Mouse (Mus musculus): ENCODE results near the gene Loxl1. TPM values are rescaled to one million over a fixed set of nuclear protein-coding genes. Genes with fewer than 3 reads are reported as not detected.

Loxl1 gene
- total RNA-seq, 2 experiments from 2014 or later: 3.5 to 3.9 TPM

GRCm38 (mm10) chr9:58248746-58249413 lies 64.1 kb downstream of the Loxl1 start:
- DNase-seq: no peak

- DNase-seq: peak; percentile 75 to 81
These were observed 65.8 kb downstream of the Loxl1 start for GRCm38 (mm10) chr9:58247064-58247759.

- no peak for DNase-seq
These were observed 66.8 kb downstream of the Loxl1 start for GRCm38 (mm10) chr9:58246083-58246591.

- no peak for DNase-seq
These were observed 69.3 kb downstream of the Loxl1 start for GRCm38 (mm10) chr9:58243696-58244095.

GRCm38 (mm10) chr9:58242696-58243095 lies 70.3 kb downstream of the Loxl1 start:
- DNase-seq: no peak

- DNase-seq: no peak
These were observed 71.1 kb downstream of the Loxl1 start for GRCm38 (mm10) chr9:58241780-58242485.

Other genes with a start within 250 kb of the Loxl1 start
- gene Stra6, start 249.4 kb downstream of the Loxl1 start, total RNA-seq (2021): 10 to 100 TPM; 11.4 to 13.3 TPM
- under 1 TPM; 0.30 to 0.73 TPM for gene Ccdc33, start 194.4 kb downstream of the Loxl1 start, total RNA-seq (2021)
- 10 to 100 TPM; 11.5 to 14.5 TPM for gene Islr, start 108.9 kb downstream of the Loxl1 start, total RNA-seq (2021)
- gene Islr2, start 108.9 kb downstream of the Loxl1 start, total RNA-seq (2021): 100 to 1,000 TPM; 134 to 145 TPM
- 10 to 100 TPM; 12.8 to 15.4 TPM for gene Pml, start 63.4 kb downstream of the Loxl1 start, total RNA-seq (2021)
- gene Stoml1, start 60.0 kb downstream of the Loxl1 start, total RNA-seq (2021): 10 to 100 TPM; 71.3 to 79.0 TPM
- gene Tbc1d21, start 57.3 kb upstream of the Loxl1 start, total RNA-seq (2021): not detected
- 100 to 1,000 TPM; 232 to 236 TPM for gene Insyn1, start 175.4 kb upstream of the Loxl1 start, total RNA-seq (2021)
- gene Cd276, start 242.3 kb upstream of the Loxl1 start, total RNA-seq (2021): 1 to 10 TPM; 5.8 to 6.0 TPM

All from layer of hippocampus, postnatal 36 days (tissue).